Mouse (Mus musculus) 3134 (cell line): ENCODE results near the gene Dennd5a.
A peak's percentile ranks its signal among the peaks of the same experiment; 100 is the strongest.

Experiments
- DNase-seq: peaks from one replicate; pipeline ENCODE4 v3.0.0-alpha.2; 2011; ENCODE audit warnings: low spot score; ENCODE audit not compliant: insufficient read length; ENCODE audit errors: extremely low read depth

Dennd5a gene

GRCm38 (mm10) chr7:109890256-109890655 is 70.0 kb downstream of the Dennd5a start:
- no peak for DNase-seq

- DNase-seq: no peak
These were observed 71.0 kb downstream of the Dennd5a start for GRCm38 (mm10) chr7:109889300-109889699.

GRCm38 (mm10) chr7:109886249-109886648 is 74.0 kb downstream of the Dennd5a start:
- no peak for DNase-seq

- DNase-seq: no peak
These were observed 77.7 kb downstream of the Dennd5a start for GRCm38 (mm10) chr7:109882574-109882973.

GRCm38 (mm10) chr7:109881561-109882099 is 78.6 kb downstream of the Dennd5a start:
- DNase-seq: no peak

- no peak for DNase-seq
These were observed 81.1 kb downstream of the Dennd5a start for GRCm38 (mm10) chr7:109879158-109879557.

- no peak for DNase-seq
These were observed 84.2 kb downstream of the Dennd5a start for GRCm38 (mm10) chr7:109876085-109876484.

- DNase-seq: no peak
These were observed 84.7 kb downstream of the Dennd5a start for GRCm38 (mm10) chr7:109875598-109875997.

- no peak for DNase-seq
These were observed 85.2 kb downstream of the Dennd5a start for GRCm38 (mm10) chr7:109875033-109875432.

- no peak for DNase-seq
These were observed 87.1 kb downstream of the Dennd5a start for GRCm38 (mm10) chr7:109873170-109873569.

GRCm38 (mm10) chr7:109871232-109871631 is 89.0 kb downstream of the Dennd5a start:
- DNase-seq: no peak

GRCm38 (mm10) chr7:109868498-109868897 is 91.8 kb downstream of the Dennd5a start:
- DNase-seq: no peak

GRCm38 (mm10) chr7:109866643-109867042 is 93.6 kb downstream of the Dennd5a start:
- no peak for DNase-seq

- DNase-seq: no peak
These were observed 94.7 kb downstream of the Dennd5a start, which contains the start of gene Scube2 for GRCm38 (mm10) chr7:109865370-109866229. TSS of gene Scube2 (minus strand) at chr7:109865679.

GRCm38 (mm10) chr7:109863561-109863960 is 96.7 kb downstream of the Dennd5a start:
- no peak for DNase-seq

- no peak for DNase-seq
These were observed 100.1 kb downstream of the Dennd5a start for GRCm38 (mm10) chr7:109860162-109860561.

GRCm38 (mm10) chr7:109859354-109859753 is 100.9 kb downstream of the Dennd5a start:
- DNase-seq: no peak

GRCm38 (mm10) chr7:109852752-109853212 is 107.5 kb downstream of the Dennd5a start:
- DNase-seq: peak; percentile 32

- DNase-seq: no peak
These were observed 108.3 kb downstream of the Dennd5a start for GRCm38 (mm10) chr7:109852017-109852416.

- DNase-seq: no peak
These were observed 109.7 kb downstream of the Dennd5a start for GRCm38 (mm10) chr7:109850531-109850930.

GRCm38 (mm10) chr7:109849750-109850434 is 110.4 kb downstream of the Dennd5a start:
- DNase-seq: no peak
